Mouse (Mus musculus) urinary bladder, postnatal 10 days (tissue): ENCODE measurements around the gene Rnf6.
"Not testable (repeated sequence)": the region's sequence is repeated elsewhere in the genome, so short reads cannot be mapped to it uniquely, and the experiment has no call there.

Experiments used
- DNase-seq: peaks from one replicate; pipeline ENCODE4 v3.0.0; 2022; ENCODE audit warnings: low spot score

Rnf6 gene

DNA sequence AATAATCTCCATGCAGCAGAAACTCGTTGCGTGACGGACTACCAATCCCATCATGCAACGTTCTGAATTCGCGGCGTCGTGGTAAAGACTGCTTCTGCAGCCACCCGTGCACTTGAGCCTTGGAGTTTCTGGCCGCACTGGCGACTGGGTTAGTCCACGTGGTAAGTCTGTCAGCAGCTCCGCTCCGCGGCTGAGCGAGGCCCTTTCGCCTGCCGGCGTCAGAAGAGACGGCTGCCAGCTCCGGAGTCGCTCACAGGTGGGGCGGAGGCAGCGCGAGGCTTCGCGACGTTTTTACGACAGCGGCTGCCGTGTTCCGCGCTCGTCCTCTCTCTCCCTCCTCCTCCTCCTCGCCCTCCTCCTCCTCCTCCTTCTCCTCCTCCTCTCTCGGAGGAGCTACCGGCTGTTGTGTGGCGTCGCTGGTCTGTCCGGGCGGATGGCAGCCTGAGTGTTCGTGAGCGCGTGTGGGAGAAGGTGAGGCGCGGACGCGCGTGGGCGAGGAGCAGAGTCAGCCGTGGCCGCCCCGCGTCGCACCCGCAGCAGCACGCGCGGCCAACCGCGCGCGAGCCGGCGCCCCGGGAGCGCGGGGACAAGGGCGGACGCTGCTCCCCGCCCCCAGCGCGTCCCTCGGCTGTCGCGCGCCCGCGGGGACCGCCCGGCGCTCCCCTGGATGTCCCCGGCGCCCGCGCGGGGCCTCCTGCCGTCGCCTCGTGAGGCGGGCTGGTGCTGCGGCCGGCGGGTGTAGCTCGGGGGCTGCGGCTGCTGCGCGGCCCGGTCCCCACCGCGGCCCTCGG, 9.7 kb upstream of the Rnf6 start, which contains the start of gene Cdk8:
Gene Cdk8, plus strand, starts transcription at position 367 of the 791 bp plus-strand sequence.
- DNase-seq = peak; percentile 49

DNA sequence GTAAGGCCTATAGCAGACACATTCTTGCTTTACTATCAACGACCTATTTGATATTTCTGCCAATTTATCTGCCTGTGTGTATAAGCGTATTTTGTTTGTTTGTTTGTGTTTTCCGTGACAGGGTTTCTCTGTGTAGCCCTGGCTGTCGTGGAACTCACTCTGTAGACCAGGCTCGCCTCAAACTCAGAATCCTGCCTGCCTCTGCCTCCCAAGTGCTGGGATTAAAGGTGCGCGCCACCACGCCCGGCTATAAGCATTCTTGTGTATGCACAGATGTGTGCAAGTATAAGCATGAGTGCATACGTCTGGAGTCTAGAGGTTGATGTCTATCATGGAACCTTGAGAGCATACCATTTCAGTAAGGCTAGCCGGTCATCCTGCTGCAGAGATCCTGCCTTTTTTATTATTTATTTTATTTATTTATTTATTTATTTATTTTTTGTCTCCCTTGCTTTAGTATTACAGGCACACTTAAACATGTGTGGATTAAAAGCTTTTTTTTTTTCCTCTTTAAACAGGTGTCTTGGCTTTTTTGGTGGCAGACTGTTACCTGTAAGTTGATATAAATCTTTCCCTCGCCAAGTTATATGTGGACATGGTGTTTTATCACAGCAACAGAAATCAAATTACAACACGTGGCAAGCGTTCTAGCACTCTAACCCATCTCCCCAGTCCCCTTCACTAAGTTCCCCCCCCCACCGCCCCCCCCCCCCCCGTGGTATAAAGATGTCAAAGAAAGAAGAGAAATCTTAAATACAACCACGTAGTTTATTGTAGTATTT, 8.7 kb upstream of the Rnf6 start:
- no peak for DNase-seq

DNA sequence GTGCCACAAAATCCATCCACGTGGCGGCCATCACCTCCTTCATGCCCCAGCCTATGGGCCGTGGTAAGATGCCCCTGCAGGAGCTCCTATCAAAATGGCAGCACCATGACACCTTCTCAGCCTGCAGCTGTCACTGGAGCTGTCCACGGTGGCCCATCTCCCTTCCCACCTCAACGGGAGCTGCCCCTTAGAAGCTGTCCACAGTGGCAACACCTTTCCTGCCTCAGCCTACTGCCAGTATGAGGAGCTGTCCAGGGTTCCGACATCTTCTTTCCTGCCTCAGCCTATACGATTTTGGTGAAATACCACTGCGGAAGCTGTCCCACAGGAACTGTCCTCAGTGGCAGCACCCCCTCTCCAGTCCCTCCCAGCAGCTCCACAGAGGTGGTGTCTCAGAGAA, 6.1 kb upstream of the Rnf6 start:
- DNase-seq = no peak

DNA sequence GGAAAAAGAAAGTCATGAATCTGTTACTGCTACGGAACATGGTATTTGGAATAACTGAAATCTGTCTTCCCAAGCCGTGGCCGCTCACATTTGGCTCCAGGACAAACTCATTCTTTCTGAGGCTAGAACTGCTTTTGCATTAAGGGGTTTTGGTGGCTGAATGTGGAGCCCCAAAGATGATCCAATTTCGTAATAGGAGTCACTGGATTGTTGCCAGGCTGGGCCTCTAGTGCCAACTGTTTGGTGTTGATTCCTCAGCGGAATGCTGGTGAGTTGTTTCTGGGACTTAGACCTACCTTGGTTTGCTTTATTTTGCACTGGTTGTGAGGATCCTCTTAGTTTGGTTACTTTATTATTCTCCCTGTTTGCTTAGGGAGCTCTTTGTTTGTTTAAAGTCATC, 2.4 kb upstream of the Rnf6 start:
- DNase-seq = no peak

DNA sequence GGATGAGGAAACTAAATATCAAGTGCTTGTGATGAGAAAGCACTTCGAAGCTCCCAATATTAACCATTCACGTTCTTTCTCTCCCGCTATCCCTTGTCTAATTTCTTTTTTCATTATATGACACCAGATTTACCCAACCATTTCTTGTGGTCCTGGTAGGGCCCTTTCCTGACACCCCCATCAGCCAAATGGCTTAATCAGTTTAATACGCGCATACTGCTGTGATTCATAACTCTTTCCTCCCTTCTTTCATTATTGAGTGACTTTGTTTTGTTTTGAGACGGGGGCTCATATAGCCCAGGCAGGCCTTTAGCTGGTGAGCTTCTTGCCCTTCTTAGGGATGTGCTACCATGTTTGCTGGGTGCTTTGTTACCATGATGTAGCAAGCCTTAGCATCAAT, 367 bp upstream of the Rnf6 start:
- DNase-seq = no peak

DNA sequence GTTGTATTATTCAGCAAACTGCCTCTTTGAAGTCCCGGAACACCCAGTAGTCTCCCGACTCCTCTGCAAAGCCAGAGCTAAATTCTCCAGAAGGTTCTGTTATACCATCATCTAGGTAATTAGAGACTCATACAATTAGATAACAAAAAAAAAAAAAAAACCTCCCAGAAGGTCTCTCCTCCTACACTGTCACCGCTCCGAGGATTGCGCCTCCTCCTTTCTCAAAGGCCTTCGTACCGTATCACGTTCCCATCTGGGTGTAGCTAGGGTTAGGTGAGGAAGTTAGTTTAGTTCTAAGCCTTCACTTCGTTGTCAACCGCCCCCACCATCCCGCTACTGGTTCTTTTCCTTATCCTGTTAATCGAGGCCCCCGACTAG, 865 bp downstream of the Rnf6 start:
- DNase-seq = no peak

DNA sequence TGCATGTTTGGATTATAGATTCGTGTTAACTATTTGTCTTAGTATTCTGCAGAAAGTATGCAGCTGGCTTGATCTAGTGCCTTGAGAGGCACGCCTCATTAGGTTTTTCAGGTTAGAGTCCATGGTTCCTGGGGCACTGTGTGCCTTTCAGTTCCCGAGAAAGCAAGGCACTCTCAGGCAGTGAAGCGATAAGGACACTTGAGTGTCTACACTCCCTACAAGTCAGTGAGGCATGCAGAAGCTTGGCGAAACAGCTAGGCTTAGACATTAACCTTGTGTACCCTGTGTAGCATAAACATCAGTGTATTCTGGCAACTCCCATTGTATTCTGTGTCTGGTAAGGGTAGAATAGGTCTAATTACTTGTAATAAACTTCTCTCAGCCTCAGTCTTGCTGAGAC, 15.8 kb downstream of the Rnf6 start:
- DNase-seq = no peak

DNA sequence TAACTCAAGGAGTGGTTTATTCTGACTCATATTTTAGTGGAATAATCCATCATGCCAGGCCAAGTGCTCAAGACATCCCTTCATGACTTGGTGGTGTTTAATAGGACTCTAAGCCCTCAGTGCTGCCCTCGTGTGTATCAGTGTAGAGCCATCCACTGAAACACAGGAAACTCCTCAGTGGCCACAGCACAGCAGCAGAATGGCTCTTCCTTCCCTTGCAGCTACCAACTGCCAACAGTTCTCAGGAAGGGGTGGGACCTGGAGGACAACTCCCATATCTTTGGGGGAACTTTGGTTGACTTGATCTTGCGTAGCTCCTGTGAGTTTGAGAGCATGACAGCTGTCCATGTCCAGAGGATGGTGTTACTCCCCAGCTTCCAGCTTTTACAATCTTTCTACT, 17.4 kb downstream of the Rnf6 start:
- no peak for DNase-seq

DNA sequence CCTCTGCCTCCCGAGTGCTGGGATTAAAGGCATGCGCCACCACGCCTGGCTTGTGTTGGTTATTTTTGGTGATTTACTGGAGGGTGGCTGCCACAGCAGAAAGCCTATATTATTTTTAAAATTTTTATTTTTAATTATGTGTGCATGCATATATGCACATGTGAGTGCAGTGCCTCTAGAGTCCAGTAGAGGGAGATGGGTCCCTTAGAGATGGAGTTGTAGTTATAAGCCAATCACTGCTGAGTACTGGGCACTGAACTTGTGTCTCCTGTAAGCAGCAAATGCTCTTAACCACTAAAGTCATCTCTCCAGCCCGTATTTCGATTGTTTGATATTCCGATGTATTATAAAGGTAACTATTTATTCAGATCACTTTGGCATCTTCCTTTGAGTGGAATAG, 20.8 kb downstream of the Rnf6 start:
- DNase-seq = no peak

DNA sequence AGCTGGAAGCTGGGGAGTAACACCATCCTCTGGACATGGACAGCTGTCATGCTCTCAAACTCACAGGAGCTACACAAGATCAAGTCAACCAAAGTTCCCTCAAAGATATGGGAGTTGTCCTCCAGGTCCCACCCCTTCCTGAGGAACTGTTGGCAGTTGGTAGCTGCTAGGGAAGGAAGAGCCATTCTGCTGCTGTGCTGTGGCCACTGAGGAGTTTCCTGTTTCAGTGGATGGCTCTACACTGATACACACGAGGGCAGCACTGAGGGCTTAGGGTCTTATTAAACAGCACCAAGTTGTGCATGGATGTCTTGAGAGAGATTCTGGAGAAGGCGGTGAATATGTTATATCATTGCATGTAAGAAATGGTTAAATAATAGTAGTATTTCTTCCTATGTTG, 21.8 kb downstream of the Rnf6 start:
- no peak for DNase-seq

DNA sequence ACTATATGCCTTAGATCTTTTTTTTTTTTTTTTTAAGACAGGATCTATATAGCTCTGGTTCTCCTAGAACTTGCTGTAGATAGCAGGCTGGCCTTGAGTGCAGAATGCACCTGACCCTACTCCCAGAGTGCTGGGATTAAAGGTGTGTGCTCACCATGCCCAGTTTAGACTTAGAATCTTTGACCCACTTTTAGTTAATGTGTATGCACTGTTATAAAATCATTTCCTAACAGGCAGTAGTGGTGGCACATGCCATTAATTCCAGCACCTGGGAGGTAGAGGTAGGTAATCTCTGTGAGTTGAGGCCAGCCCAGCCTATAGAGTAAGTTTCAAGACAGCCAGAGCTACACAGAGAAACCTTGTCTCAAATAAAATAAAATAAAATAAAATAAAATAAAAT, 22.3 kb downstream of the Rnf6 start:
- no peak for DNase-seq

DNA sequence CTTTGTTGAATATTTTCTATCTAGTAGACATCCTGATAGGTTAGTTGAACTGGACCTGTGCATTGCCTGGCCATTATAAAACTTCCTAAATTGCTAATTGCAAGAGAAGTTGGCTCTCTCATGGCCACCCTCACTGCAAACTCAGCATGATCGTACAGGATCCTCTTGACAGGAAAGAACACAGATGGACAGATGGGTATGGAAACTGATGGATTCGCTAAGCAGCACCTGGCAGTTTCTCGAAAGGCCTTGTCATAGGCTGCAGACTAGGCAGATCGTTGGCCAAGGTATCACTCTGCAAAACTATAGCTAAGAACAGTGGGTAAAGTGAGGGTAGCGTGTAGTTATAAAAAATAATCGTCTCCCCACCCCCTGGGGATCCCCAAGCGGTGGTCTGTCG, 28.0 kb downstream of the Rnf6 start:
- DNase-seq = no peak

DNA sequence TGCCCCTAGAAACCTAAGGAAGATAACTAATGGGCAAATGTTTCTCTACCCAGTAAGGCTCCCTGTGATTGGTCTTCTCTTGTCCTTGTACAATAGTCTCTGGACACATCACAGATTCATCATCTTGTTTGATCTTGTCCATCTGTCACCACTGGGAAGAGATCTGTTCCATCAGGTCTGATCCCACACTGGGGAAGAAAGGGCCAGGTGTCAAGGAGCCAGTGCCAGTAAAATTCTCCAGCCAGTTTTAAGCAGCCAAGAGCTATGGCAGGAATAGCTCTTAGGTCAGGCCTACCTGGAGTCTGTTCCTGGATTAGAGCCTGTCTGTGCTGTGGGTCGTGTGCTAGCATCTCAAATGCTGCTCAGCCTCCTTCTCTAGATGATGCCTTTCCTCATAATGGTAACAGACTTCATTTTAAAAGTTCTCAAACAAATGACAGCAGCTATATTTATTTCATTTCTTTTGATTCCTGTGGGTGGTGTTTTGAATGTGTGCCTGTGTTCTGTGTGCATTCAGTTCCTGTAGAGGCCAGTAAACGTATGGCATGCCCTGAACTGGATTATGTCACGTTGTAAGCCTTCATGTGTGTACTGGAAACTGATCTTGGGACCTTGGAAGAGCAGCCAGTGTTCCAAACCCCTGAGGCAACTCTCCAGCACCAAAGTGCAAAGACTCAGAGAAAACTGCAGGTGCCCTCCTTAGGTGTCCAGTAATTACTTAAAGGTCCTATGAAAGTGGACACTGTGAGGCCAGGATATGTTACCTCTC, 30.7 kb downstream of the Rnf6 start:
- no peak for DNase-seq

DNA sequence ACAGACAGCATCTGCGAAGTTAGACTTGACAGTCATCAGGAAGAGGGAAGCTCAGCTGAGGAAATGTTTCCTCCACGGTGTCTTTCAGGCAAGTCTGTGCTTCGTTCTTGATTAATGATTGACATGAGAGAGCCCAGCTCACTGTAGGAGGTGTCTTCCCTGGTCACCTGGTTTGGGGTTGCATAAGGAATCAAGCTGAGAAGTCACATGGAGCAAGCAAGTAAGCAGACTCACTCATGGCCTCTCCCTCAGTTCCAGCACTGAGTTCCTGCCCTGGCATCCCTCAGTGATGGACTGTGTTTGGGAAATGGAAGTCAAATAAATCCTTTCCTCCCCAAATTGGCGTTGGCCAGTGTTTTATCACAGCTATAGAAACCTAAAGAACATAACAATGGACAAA, 31.3 kb downstream of the Rnf6 start:
- DNase-seq = no peak

DNA sequence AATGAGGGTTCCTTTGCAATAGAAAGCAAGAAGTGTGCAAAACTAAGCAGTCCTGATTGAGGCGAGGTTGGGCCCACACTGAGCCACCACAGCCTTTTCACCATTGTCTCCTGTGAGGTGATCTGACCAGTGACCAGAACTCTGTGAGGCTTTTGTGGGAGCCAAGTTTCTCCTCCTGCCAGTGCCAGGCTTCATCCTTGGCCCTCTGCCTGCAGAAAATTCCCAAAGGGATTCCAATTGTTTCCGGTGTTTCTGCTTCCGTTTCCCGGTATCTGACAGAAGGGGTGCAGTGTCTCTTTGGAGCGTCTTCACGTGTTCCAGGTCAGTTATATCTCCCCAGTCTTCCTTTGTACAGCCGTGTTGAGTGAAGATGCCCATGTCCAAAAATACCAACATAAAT, 32.6 kb downstream of the Rnf6 start:
- no peak for DNase-seq

DNA sequence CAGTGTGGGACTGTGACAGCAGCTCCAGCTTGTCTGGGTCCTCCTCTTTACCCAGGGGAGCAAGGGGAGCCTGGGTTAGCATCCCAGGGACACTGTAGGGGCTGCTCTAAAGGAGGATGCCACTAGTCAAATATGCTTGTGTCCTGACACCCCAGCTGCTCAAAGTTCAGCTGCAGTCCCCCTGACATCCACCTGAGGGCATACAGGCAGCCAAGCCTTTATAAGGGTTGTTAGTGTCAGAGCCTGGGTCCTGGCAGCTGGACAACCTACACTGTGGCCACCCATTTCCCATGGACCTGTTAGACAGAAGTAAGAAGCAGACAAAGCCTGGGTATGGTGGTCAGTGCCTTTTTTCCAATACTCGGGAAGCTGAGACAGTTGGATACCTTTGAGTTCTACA, 33.2 kb downstream of the Rnf6 start:
- DNase-seq = no peak

DNA sequence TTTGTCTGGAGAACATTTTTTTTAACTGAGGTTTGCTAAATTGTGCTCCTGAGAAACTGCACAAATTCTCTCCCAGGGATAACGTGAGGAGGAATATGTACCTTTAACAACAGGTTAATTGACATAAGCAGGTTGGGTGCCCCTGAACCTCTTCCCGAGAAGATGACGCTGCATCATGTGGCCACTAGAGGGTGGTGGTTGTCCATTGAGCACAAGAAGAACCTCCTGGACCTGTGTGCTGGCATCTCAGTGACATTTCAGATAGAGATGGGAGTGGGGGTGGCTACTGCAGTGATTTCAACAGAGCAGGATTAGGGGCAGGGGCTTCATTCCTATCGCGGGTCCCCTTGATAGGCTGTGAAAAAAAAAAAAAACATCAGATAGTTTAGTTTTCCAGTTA, 33.9 kb downstream of the Rnf6 start:
- not testable (repeated sequence) for DNase-seq

DNA sequence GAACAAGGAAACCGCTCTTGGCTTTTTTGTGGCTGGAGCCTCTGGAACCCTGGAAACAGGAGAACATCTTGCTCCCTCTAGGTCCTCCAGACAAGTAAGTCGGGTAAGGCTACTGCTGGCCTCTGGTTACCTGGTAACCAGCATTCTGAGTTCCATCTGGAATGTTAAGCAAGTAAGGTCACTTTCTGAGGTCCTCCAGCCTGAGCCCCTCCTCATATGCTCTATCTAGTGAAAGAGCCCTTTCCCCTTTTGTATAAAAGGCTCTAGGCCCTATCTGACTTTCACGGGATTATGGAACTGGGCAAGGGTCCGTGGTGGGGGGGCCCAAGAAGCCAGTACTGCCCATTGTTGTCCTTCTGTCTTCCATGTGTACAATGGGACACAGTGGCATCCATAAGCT, 36.2 kb downstream of the Rnf6 start, which contains the start of gene 1700001J03Rik:
Gene 1700001J03Rik, minus strand, starts transcription at position 101 of the 400 bp plus-strand sequence.
- DNase-seq = not testable (repeated sequence)

DNA sequence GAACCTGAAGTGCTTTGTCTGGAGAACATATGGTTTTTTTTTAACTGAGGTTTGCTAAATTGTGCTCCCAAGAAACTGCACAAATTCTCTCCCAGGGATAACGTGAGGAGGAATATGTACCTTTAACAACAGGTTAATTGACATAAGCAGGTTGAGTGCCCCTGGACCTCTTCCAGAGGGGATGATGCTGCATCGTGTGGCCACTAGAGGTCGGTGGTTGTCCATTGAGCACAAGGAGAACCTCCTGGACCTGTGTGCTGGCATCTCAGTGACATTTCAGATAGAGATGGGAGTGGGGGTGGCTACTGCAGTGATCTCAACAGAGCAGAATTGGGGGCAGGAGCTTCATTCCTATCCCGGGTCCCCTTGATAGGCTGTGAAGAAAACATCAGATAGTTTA, 48.6 kb downstream of the Rnf6 start:
- not testable (repeated sequence) for DNase-seq

DNA sequence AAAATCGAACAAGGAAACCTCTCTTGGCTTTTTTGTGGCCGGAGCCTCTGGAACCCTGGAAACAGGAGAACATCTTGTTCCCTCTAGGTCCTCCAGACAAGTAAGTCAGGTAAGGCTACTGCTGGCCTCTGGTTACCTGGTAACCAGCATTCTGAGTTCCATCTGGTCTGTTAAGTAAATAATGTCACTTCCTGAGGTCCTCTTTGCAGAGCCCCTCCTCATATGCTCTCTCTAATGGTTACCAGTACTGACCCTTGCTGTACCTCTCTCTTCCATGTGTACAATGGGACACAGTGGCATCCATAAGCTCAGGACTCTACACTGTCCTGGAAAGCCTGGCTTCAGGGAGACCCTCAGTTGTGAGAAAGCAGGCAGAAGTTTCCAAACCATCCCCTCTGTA, 50.7 kb downstream of the Rnf6 start, which contains the start of gene Gm6309:
Gene Gm6309, minus strand, starts transcription at position 101 of the 400 bp plus-strand sequence.
- not testable (repeated sequence) for DNase-seq

DNA sequence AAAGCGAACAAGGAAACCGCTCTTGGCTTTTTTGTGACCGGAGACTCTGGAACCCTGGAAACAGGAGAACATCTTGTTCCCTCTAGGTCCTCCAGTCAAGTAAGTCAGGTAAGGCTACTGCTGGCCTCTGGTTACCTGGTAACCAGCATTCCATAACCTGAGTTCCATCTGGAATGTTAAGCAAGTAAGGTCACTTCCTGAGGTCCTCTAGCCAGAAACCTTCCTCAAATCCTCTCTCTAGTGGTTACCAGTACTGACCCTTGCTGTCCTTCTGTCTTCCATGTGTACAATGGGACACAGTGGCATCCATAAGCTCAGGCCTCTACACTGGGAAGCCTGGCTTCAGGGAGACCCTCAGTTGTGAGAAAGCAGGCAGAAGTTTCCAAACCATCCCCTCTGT, 60.9 kb downstream of the Rnf6 start, which contains the start of gene Gm5565:
Gene Gm5565, minus strand, starts transcription at position 101 of the 400 bp plus-strand sequence.
- DNase-seq = not testable (repeated sequence)
